Mouse (Mus musculus): ENCODE measurements around the gene Map3k13.
"Not testable (repeated sequence)": the region's sequence is repeated elsewhere in the genome, so short reads cannot be mapped to it uniquely, and the experiment has no call there.

The Map3k13 gene

DNA sequence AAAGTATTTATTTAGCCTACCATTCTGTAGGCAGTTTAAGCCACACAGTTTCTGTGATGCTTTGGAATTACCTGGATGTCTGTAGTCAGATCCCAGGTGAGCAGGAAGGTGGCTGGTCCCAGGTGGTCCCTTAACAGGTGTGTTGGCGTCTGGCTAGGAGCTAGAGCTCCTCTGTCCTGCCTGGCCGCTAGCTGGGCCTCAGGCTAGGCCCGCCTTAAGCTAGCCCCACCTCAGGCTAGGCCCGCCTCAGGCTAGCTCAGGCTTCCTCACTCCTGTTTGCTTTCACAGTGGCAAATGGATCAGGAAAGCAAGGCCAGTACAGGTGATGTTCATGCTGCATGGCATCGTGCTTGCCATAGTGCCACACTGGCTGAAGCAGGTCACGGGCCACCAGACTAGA, 112.8 kb downstream of the Map3k13 start:
- DNase-seq (ENCODE audit: low spot score), result no peak

DNA sequence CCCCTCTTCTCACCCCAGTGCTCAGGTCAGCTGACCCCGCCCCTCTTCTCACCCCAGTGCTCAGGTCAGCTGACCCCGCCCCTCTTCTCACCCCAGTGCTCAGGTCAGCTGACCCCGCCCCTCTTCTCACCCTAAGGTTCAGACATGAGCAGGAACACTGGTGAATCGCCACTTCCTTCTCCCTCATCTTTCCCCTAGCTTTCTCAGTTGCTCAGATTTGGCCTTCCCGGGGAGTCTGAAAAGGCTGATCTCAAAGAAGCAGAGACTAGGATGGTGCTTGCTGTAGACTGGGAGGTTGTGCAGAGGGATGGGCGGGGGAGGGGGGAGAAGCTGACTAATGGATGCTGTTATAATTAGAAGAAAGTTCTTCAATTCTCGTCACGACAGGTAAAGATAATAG, 114.8 kb downstream of the Map3k13 start:
- DNase-seq (ENCODE audit: low spot score), result not testable (repeated sequence)

DNA sequence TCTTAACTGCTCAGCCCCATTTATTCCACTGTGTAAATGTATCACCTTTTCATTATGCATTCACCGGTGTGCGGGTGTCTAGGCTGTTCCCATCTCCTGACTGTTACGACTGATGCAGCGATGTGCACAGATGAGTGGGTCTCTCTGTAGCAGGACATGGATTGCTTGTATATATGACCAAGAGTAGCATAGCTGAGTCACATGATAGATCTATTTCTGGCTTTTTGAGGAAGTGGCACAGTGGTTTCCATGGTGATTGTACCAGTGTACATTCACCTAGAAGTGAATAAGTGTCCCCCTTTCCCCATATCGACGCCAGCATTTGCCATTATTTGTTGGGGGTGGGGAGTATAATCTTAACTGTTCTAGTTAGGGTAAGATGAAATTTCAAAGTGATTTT, 119.2 kb downstream of the Map3k13 start:
- no peak for DNase-seq (ENCODE audit: low spot score)

DNA sequence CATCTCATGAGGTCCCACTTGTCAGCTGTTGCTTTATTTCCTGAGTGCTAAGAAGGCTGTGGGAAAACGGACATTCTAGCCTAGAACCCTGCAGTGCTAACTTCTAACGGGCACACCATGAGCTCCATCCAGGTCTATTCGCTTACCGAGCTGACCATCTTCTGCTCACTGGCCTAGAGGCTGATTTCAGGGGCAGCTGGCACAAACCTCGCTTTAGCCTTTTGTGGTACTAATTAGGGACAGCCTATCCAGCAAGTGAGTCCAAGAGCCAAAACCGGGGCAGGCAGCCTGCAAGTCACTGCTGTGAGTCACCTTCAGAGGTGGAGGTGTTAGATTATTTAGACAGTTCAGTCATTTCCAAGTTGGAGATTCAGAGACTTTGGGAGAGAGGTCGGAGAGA, 122.5 kb downstream of the Map3k13 start:
- DNase-seq (ENCODE audit: low spot score), result no peak

DNA sequence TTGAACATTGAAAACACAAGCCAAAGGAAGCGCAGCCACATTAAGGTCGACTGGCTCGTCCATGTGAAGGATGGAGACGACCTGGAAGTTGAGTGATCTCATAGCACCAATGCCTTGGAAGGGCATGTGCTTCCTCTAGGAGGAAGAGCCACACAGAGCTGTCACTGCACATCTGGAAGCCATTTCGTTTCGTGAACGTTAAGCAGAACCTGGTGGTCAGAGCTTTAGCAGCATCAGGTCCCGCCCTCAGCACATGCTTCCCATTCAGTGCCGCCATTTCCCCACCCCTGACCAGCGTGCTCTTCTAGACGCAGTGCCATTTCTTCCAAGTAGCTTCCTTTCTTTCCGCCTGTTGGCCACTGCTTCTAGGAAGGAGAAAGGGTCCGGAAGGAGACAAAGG, 134.3 kb downstream of the Map3k13 start:
- DNase-seq (ENCODE audit: low spot score), result no peak

DNA sequence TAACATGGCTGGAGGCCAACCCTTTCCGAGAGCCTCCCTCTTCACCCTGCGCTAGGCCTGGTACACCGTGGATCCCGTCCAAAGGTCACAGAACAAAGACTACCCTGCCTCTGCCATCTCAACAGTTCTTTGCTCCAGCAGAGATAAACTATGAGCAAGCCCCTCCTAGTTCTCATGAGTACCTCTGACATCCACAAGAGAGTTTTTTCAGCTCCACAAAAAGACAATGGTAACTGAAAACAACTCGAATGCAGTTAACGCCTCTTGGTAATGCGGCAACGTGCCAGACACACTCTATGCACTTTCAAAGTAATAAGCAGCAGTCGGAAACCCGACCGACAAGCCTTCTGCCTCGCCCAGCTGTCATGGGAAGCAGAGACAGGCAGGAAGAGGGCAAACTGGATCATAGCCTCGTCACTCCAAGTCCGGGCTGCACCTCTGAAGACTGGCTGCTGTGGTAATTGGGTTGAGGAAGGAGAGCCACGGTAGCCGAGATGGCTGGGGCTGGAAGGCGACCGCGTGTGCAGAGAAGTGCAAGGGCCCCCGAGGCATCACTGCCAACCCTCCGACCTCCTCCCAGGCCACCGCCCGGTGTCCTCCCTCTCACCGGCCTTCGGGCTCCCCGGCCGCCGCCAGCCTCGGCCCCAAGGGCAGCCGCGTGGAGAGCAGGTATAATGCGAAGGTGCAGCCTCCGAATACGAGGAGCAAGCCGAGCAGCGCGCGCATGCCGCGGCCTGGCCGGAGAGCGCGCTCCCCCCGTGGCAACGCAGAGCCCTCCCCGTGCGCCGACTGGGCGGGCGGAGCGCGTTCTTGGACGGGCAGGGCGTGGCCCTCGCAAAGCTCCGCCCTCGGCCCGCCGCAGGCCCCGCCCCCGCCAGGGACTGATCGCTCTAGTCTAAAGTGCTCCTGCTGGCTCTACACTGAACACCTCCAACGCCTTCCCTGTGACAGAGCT, 152.9 kb downstream of the Map3k13 start, which contains the start of gene Tmem41a:
Gene Tmem41a (minus strand): TSS at position 792 of the 955 bp plus-strand sequence.
- peak; percentile 90 for DNase-seq (ENCODE audit: low spot score)

DNA sequence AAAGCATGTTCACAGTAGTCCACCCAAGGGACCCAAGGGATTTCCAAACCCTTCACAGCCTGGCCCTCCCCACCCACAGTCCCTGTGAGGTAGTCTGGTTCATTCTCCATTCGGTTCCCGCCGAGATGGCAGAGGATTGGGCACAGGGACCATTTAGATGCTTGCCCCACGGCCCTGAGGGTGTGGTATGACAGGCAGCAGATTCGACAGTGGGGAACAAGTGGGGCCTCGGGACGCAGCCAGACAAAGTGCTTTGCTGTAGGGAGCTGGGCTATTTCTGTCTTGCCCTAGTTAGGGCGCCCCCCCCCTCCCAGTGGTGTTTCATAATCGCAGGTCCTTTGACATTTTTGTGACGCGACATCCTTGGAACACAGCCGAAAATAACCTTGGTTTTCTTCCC, 161.4 kb downstream of the Map3k13 start:
- no peak for DNase-seq (ENCODE audit: low spot score)

DNA sequence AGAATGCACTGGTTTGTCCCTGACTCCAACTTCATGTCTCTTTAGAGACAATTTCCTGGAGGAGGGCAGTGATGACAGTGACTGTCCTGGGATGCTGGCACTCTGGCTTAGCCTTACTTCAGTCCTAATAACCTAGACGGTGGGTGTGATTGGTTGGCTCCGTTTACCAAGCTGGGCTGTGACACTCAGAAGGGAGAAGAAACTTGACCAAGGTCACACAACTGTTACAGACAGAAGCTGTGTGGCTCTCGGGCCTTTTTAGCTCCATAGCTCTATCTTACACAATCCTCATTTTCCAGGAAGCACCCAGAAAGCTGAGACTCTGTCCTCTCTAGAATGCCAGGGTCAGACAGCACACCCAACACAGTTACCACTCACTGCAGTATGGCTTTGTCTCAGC, 171.4 kb downstream of the Map3k13 start:
- DNase-seq (ENCODE audit: low spot score), result no peak

DNA sequence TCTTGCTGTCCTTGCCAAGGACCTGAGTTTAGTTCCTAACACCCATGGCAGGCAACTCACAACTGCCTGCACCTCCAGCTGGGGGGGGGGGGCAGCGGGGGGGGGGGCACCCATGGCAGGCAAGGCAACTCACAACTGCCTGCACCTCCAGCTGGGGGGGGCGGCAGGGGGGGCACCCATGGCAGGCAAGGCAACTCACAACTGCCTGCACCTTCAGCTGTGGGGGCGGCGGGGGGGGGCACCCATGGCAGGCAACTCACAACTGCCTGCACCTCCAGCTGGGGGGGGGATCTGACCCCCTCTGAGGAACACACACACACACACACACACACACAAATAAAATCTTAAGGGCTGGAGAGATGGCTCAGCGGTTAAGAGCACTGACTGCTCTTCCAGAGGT, 175.7 kb downstream of the Map3k13 start:
- no peak for DNase-seq (ENCODE audit: low spot score)

DNA sequence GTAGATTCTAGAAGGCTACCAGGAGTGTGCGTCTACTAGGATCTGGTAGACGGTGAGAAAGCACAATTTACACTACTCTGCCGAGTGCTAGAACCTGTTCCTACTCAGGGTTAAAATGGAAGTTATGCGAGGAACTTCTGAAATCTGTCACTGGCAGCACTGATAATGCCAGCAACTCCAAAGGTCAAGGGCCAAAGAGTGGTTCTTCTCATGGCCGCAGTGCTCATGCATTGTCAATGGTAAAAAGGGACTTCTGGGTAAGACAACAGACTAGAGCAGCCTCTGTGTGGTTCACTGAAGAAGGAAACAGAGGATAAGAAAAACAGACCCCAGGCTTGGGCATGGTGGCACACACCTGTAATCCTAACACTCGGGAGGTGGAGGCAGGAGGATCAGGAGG, 176.4 kb downstream of the Map3k13 start:
- DNase-seq (ENCODE audit: low spot score), result no peak

DNA sequence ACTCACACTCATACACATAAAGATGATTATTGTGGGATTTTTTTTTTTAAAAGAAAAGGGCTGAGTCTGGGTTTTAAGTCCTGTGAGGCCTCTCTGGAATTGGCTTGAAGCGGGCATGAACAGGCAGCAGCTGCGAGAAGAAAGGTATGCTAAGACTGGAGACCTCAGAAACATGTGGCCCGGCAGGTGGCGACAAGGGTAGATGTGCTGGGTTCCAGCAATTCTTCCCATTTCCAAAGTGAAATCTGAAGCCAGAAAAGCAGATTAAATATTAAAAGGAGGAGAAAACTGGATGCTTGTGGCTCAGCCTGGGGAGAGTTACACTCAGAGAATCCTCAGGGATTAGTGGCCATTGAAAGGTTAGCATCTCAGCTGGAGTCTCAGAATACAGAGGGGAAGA, 177.3 kb downstream of the Map3k13 start:
- DNase-seq (ENCODE audit: low spot score), result no peak

DNA sequence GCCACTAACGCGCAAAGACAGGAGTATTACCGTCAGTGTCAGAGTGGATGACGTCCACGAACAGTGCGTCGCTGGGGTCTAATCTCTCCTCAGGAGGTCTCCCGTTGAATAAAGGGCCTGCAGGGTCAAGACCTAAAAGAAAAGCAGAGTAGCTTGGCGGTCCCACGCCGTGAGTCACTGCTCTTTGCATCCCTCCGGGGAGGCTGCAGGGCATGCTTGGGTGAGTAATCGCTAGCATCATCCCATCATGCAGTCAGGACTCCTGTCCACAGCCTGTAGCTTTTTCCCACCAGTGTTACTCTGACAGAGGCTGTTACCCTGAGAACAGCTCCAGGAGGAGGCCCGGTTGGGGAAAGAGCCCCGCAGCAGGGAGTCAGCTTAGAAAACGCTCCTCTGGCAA, 182.1 kb downstream of the Map3k13 start:
- DNase-seq (ENCODE audit: low spot score), result no peak

DNA sequence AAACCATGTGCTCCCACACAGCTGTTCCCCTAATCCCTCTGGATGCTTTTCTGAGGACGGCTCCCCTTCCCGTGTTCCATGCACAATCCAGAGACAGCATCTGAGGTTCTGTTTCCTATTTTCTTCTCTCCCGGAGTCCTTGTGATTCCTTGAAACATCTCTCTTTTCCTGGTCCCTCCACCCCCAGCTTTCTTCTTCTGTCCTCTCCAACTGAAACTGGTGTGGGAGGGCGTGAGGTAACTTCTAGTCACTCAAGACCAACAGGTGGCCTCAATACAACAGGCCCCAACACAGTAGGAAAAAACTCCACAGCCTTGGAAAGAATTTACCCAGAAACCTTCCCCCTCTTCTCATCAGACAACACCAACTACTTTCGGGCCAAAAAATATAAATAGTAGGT, 183.2 kb downstream of the Map3k13 start:
- no peak for DNase-seq (ENCODE audit: low spot score)
